Mouse (Mus musculus): ENCODE measurements around the gene Tmem102. TPM values are rescaled to one million over a fixed set of nuclear protein-coding genes. Genes with fewer than 3 reads are reported as not detected.
A peak's percentile ranks its signal among the peaks of the same experiment; 100 is the strongest.

Tmem102 gene
- polyA plus RNA-seq, 1 experiment from 2014 or later: 0.52 TPM

GRCm38 (mm10) chr11:69846198-69846680 is 40.8 kb upstream of the Tmem102 start, which contains the start of gene Plscr3:
Plscr3 (plus strand) TSS chr11:69846376.
- Histone ChIP-seq H3K4me1 (ENCODE audit: control insufficient read depth, insufficient read depth, low read length) (peaks cover 14% of the 10 kb centered on the region), H3K36me3 (ENCODE audit: control insufficient read depth, insufficient read depth, low read length) (peaks cover 35% of the 10 kb centered on the region), H3K9ac (ENCODE audit: low read length) (peak within 1 kb of the TSS; percentile 76), H3K4me3 (ENCODE audit: low read depth, low read length) (peak within 1 kb of the TSS; percentile 57), H3K27ac (ENCODE audit: low read depth, low read length) (peak within 1 kb of the TSS; percentile 94), H3K27me3 (replicated peaks; ENCODE audit: control insufficient read depth, insufficient read depth, low read length) (no peaks in the 10 kb centered on the region), H3K9me3 (replicated peaks; ENCODE audit: control insufficient read depth, low read length) (no peaks in the 10 kb centered on the region), H3K4me2 (ENCODE audit: low read length) (peak within 1 kb of the TSS; percentile 81)
- peak; percentile 95 for ATAC-seq
- peak; percentile 93 for DNase-seq (ENCODE audit: low spot score)
- 2% methylated on average over 38 of the region's 38 CpGs for WGBS

- peak overlapping the region; percentile 98 for H3K9ac ChIP-seq (ENCODE audit: low read length)
- H3K4me2 ChIP-seq (ENCODE audit: low read length): peak overlapping the region; percentile 96
- peak; percentile 2; the same call in 1 of the 2 replicates for ATAC-seq
- peaks cover 29% of the 10 kb centered on the region for H3K4me1 ChIP-seq (ENCODE audit: control insufficient read depth, insufficient read depth, low read length)
- H3K9me3 ChIP-seq (replicated peaks; ENCODE audit: control insufficient read depth, low read length): no peaks in the 10 kb centered on the region
- peak overlapping the region; percentile 90 for H3K4me3 ChIP-seq (ENCODE audit: low read depth, low read length)
- peak overlapping the region; percentile 95 for H3K27ac ChIP-seq (ENCODE audit: low read depth, low read length)
- 3% methylated on average over 7 of the region's 7 CpGs for WGBS
- H3K27me3 ChIP-seq (replicated peaks; ENCODE audit: control insufficient read depth, insufficient read depth, low read length): no peaks in the 10 kb centered on the region
- peaks cover 3% of the 10 kb centered on the region; the same call in 1 of the 2 replicates for H3K36me3 ChIP-seq (ENCODE audit: control insufficient read depth, insufficient read depth, low read length)
- peak; percentile 46 for DNase-seq (ENCODE audit: low spot score)
These were observed 33.3 kb upstream of the Tmem102 start for GRCm38 (mm10) chr11:69838714-69839104.

GRCm38 (mm10) chr11:69837952-69838713 is 32.7 kb upstream of the Tmem102 start, which contains the start of gene Tmem256:
Tmem256 (plus strand) TSS chr11:69838514.
- Histone ChIP-seq H3K4me1 (ENCODE audit: control insufficient read depth, insufficient read depth, low read length) (peaks cover 30% of the 10 kb centered on the region), H3K4me2 (ENCODE audit: low read length) (peak within 1 kb of the TSS; percentile 96), H3K27me3 (replicated peaks; ENCODE audit: control insufficient read depth, insufficient read depth, low read length) (no peaks in the 10 kb centered on the region), H3K27ac (ENCODE audit: low read depth, low read length) (peak within 1 kb of the TSS; percentile 95), H3K9ac (ENCODE audit: low read length) (peak within 1 kb of the TSS; percentile 98), H3K9me3 (replicated peaks; ENCODE audit: control insufficient read depth, low read length) (no peaks in the 10 kb centered on the region), H3K4me3 (ENCODE audit: low read depth, low read length) (peak within 1 kb of the TSS; percentile 90), H3K36me3 (ENCODE audit: control insufficient read depth, insufficient read depth, low read length) (peaks cover 9% of the 10 kb centered on the region)
- DNase-seq (ENCODE audit: low spot score) (peak; percentile 99), ATAC-seq (peak; percentile 90)
- under 1% methylated on average over 34 of the region's 34 CpGs for WGBS

- WGBS: under 1% methylated on average over 19 of the region's 32 CpGs
- Histone ChIP-seq H3K27me3 (replicated peaks; ENCODE audit: control insufficient read depth, insufficient read depth, low read length) (no peaks in the 10 kb centered on the region), H3K9me3 (replicated peaks; ENCODE audit: control insufficient read depth, low read length) (no peaks in the 10 kb centered on the region), H3K4me1 (ENCODE audit: control insufficient read depth, insufficient read depth, low read length) (peaks cover 30% of the 10 kb centered on the region), H3K4me2 (ENCODE audit: low read length) (peak within 1 kb of the TSS; percentile 96), H3K9ac (ENCODE audit: low read length) (peak within 1 kb of the TSS; percentile 98), H3K27ac (ENCODE audit: low read depth, low read length) (peak within 1 kb of the TSS; percentile 95), H3K36me3 (ENCODE audit: control insufficient read depth, insufficient read depth, low read length) (peaks cover 14% of the 10 kb centered on the region), H3K4me3 (ENCODE audit: low read depth, low read length) (peak within 1 kb of the TSS; percentile 90)
- ATAC-seq (peak; percentile 73; the same call in 1 of the 2 replicates), DNase-seq (ENCODE audit: low spot score) (no peak)
These were observed 32.2 kb upstream of the Tmem102 start, which contains the start of gene Nlgn2 for GRCm38 (mm10) chr11:69837604-69837951. Nlgn2 (minus strand) TSS chr11:69837784.

- Histone ChIP-seq H3K36me3 (ENCODE audit: control insufficient read depth, insufficient read depth, low read length) (peaks cover 21% of the 10 kb centered on the region), H3K4me2 (ENCODE audit: low read length) (peak overlapping the region; percentile 96), H3K27me3 (replicated peaks; ENCODE audit: control insufficient read depth, insufficient read depth, low read length) (no peaks in the 10 kb centered on the region), H3K9ac (ENCODE audit: low read length) (peak overlapping the region; percentile 98), H3K27ac (ENCODE audit: low read depth, low read length) (peak overlapping the region; percentile 95), H3K4me1 (ENCODE audit: control insufficient read depth, insufficient read depth, low read length) (peaks cover 30% of the 10 kb centered on the region), H3K4me3 (ENCODE audit: low read depth, low read length) (peak overlapping the region; percentile 90), H3K9me3 (replicated peaks; ENCODE audit: control insufficient read depth, low read length) (no peaks in the 10 kb centered on the region)
- WGBS: 0% methylated on average over 46 of the region's 52 CpGs
- DNase-seq (ENCODE audit: low spot score) (peak; percentile 67), ATAC-seq (peak; percentile 3)
These were observed 31.5 kb upstream of the Tmem102 start for GRCm38 (mm10) chr11:69836703-69837576.

GRCm38 (mm10) chr11:69835966-69836335 is 30.5 kb upstream of the Tmem102 start:
- no peak for ATAC-seq
- Histone ChIP-seq H3K4me1 (ENCODE audit: control insufficient read depth, insufficient read depth, low read length) (peaks cover 30% of the 10 kb centered on the region), H3K9me3 (replicated peaks; ENCODE audit: control insufficient read depth, low read length) (no peaks in the 10 kb centered on the region), H3K9ac (ENCODE audit: low read length) (peak overlapping the region; percentile 98), H3K4me3 (ENCODE audit: low read depth, low read length) (peak overlapping the region; percentile 90), H3K27ac (ENCODE audit: low read depth, low read length) (peak overlapping the region; percentile 95), H3K36me3 (ENCODE audit: control insufficient read depth, insufficient read depth, low read length) (peaks cover 28% of the 10 kb centered on the region), H3K27me3 (replicated peaks; ENCODE audit: control insufficient read depth, insufficient read depth, low read length) (no peaks in the 10 kb centered on the region), H3K4me2 (ENCODE audit: low read length) (peak overlapping the region; percentile 96)
- DNase-seq (ENCODE audit: low spot score): no peak
- WGBS: 6% methylated on average over 4 of the region's 4 CpGs

GRCm38 (mm10) chr11:69835326-69835965 is 30.0 kb upstream of the Tmem102 start:
- H3K9me3 ChIP-seq (replicated peaks; ENCODE audit: control insufficient read depth, low read length): no peaks in the 10 kb centered on the region
- peaks cover 30% of the 10 kb centered on the region for H3K4me1 ChIP-seq (ENCODE audit: control insufficient read depth, insufficient read depth, low read length)
- peak overlapping the region; percentile 17; the same call in 1 of the 2 replicates for H3K27ac ChIP-seq (ENCODE audit: low read depth, low read length)
- H3K36me3 ChIP-seq (ENCODE audit: control insufficient read depth, insufficient read depth, low read length): peaks cover 31% of the 10 kb centered on the region
- WGBS: 4% methylated on average over 9 of the region's 9 CpGs
- H3K9ac ChIP-seq (ENCODE audit: low read length): peak overlapping the region; percentile 98
- DNase-seq (ENCODE audit: low spot score): peak; percentile 24
- peak overlapping the region; percentile 96 for H3K4me2 ChIP-seq (ENCODE audit: low read length)
- no peak for ATAC-seq
- H3K4me3 ChIP-seq (ENCODE audit: low read depth, low read length): peak overlapping the region; percentile 90
- H3K27me3 ChIP-seq (replicated peaks; ENCODE audit: control insufficient read depth, insufficient read depth, low read length): no peaks in the 10 kb centered on the region

- Histone ChIP-seq H3K4me1 (ENCODE audit: control insufficient read depth, insufficient read depth, low read length) (peaks cover 27% of the 10 kb centered on the region), H3K9me3 (replicated peaks; ENCODE audit: control insufficient read depth, low read length) (no peaks in the 10 kb centered on the region), H3K27ac (ENCODE audit: low read depth, low read length) (peak overlapping the region; percentile 39; the same call in 1 of the 2 replicates), H3K4me3 (ENCODE audit: low read depth, low read length) (peak overlapping the region; percentile 90), H3K4me2 (ENCODE audit: low read length) (peak overlapping the region; percentile 96), H3K9ac (ENCODE audit: low read length) (peak overlapping the region; percentile 98), H3K36me3 (ENCODE audit: control insufficient read depth, insufficient read depth, low read length) (peaks cover 31% of the 10 kb centered on the region), H3K27me3 (replicated peaks; ENCODE audit: control insufficient read depth, insufficient read depth, low read length) (no peaks in the 10 kb centered on the region)
- WGBS: 3% methylated on average over 37 of the region's 48 CpGs
- DNase-seq (ENCODE audit: low spot score) (peak; percentile 51), ATAC-seq (no peak)
These were observed 28.7 kb upstream of the Tmem102 start for GRCm38 (mm10) chr11:69834001-69834549.
